Mouse (Mus musculus) liver, adult 2 months (tissue): Measurements from ENCODE around the gene Haus4.
A peak's percentile ranks its signal among the peaks of the same experiment; 100 is the strongest.

Experiments used
- CTCF ChIP-seq: fragments of 200-500 bp; IDR thresholded peaks from 2 replicates; pipeline ENCODE4 v1.5.1; 2011; ENCODE audit warnings: low read depth, low read length, control low read depth
- POLR2A ChIP-seq: fragments of 200-500 bp; IDR thresholded peaks from 2 replicates; pipeline ENCODE4 v1.6.1; 2011; ENCODE audit warnings: low read length, control low read depth; ENCODE audit not compliant: insufficient read depth; ENCODE audit errors: extremely low read depth

GRCm38 (mm10) chr14:54553975-54554769, at the start of gene Haus4:
- TF ChIP-seq POLR2A (peak; percentile 81), CTCF (peak; percentile 84)
